Comparison of ENCODE assay signal across 18 mouse cellular contexts in the genomic region with DNA sequence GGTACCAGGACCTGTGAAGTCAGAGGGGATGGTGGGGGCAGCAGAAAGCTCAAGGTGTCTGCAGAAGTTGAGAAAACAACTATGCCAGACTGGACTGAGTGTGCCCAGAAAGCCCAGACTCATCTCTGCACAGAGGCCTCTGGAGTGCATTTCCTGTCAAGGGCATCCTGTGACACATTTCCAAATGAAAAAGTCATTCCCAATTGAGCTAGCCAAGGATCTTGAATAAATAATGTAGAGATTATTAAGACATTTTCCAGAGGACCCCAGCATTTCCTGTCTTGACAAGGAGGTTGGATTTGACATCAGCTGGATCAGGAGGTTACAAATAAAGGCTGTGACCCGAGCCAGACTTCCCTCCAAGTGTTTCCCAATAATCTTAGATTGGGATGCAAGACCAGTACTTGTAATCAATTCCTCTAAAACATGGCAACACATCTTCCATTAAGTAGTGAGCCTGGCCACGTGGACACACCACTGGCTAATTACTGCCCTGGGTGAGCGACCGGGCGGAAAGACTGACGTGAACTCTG.
A peak's percentile ranks its signal among the peaks of the same experiment; 100 is the strongest.
DNase-seq lines count a peak whose midpoint lies in the region; ATAC-seq and TF ChIP-seq lines count a peak whose summit lies in the region.
"Had no signal": no experiment of that assay in that cellular context is flagged by ENCODE, and none has a peak within 500 bp of the region (broad histone marks: within the 10 kb centered on the region; RNA-seq: fewer than 3 reads in every experiment).

No protein-coding gene starts in this region.

- no peak overlapping the region for H3K27ac ChIP-seq in forebrain, embryonic 11.5 days (ENCODE audit: low read depth, low read length)
- no peak overlapping the region for H3K27ac ChIP-seq in forebrain, embryonic 12.5 days
- peak overlapping the region; percentile 10; the same call in 1 of the 2 replicates for H3K27ac ChIP-seq in kidney, embryonic 15.5 days
- H3K27ac ChIP-seq in lung, postnatal 0 days (ENCODE audit: low read length) = no peak overlapping the region
- peak overlapping the region; percentile 45; the same call in 1 of the 2 replicates for H3K27ac ChIP-seq in stomach, postnatal 0 days (replicated peaks)
- H3K27ac ChIP-seq: embryonic facial prominence, embryonic 13.5 days; limb, embryonic 12.5 days; liver, embryonic 15.5 days had no signal

- ATAC-seq in forebrain, embryonic 11.5 days (replicated peaks; ENCODE audit: low FRiP score) = no peak
- no peak for ATAC-seq in forebrain, embryonic 12.5 days (ENCODE audit: low FRiP score)
- ATAC-seq in kidney, embryonic 15.5 days (replicated peaks; ENCODE audit: low FRiP score) = no peak
- ATAC-seq in lung, postnatal 0 days = peak; percentile 27; the same call in 1 of the 2 replicates
- ATAC-seq in stomach, postnatal 0 days (ENCODE audit: low FRiP score, low TSS enrichment) = no peak
- ATAC-seq: forebrain, embryonic 16.5 days had no signal

- no peak overlapping the region for H3K4me3 ChIP-seq in forebrain, embryonic 11.5 days (ENCODE audit: low read depth, low read length)
- H3K4me3 ChIP-seq in forebrain, embryonic 12.5 days (replicated peaks) = no peak overlapping the region
- no peak overlapping the region for H3K4me3 ChIP-seq in kidney, embryonic 15.5 days (replicated peaks)
- H3K4me3 ChIP-seq in lung, postnatal 0 days (ENCODE audit: low read depth, low read length) = no peak overlapping the region
- H3K4me3 ChIP-seq in stomach, postnatal 0 days (ENCODE audit: low read depth, low read length) = no peak overlapping the region
- H3K4me3 ChIP-seq: embryonic facial prominence, embryonic 13.5 days; limb, embryonic 12.5 days; liver, embryonic 15.5 days; megakaryocyte, embryonic 14.5 days had no signal

- no peak for TF ChIP-seq CTCF in lung, postnatal 0 days (IDR thresholded peaks at IDR 0.05)
- no peak for TF ChIP-seq CTCF in stomach, postnatal 0 days (IDR thresholded peaks at IDR 0.05; ENCODE audit: low read depth)

- WGBS in forebrain, embryonic 11.5 days = 80% methylated on average over 6 of the region's 6 CpGs
- 87% methylated on average over 6 of the region's 6 CpGs for WGBS in forebrain, embryonic 12.5 days
- WGBS in kidney, embryonic 15.5 days = 58% methylated on average over 6 of the region's 6 CpGs
- 57% methylated on average over 6 of the region's 6 CpGs for WGBS in lung, postnatal 0 days
- WGBS in stomach, postnatal 0 days = 79% methylated on average over 6 of the region's 6 CpGs

- H3K4me2 ChIP-seq in forebrain, embryonic 11.5 days (ENCODE audit: low read depth, low read length, severe bottlenecking) = no peak overlapping the region
- H3K4me2 ChIP-seq in forebrain, embryonic 12.5 days = no peak overlapping the region
- no peak overlapping the region for H3K4me2 ChIP-seq in kidney, embryonic 15.5 days
- H3K4me2 ChIP-seq in lung, postnatal 0 days (replicated peaks; ENCODE audit: low read depth, low read length) = no peak overlapping the region
- no peak overlapping the region for H3K4me2 ChIP-seq in stomach, postnatal 0 days (replicated peaks; ENCODE audit: low read depth)
- H3K4me2 ChIP-seq: embryonic facial prominence, embryonic 13.5 days; limb, embryonic 12.5 days; liver, embryonic 15.5 days had no signal

- peaks cover 6% of the 10 kb centered on the region; the same call in 1 of the 2 replicates for H3K4me1 ChIP-seq in forebrain, embryonic 11.5 days (replicated peaks; ENCODE audit: control insufficient read depth, insufficient read depth, low read length)
- H3K4me1 ChIP-seq in forebrain, embryonic 12.5 days = peaks cover 36% of the 10 kb centered on the region
- H3K4me1 ChIP-seq in kidney, embryonic 15.5 days = peaks cover 26% of the 10 kb centered on the region
- H3K4me1 ChIP-seq in lung, postnatal 0 days (ENCODE audit: insufficient read depth, low read depth, low read length) = no peaks in the 10 kb centered on the region
- H3K4me1 ChIP-seq in stomach, postnatal 0 days (replicated peaks; ENCODE audit: control insufficient read depth, insufficient read depth) = no peaks in the 10 kb centered on the region
- H3K4me1 ChIP-seq: liver, embryonic 15.5 days; megakaryocyte, embryonic 14.5 days had no signal

- no peak overlapping the region for H3K9ac ChIP-seq in forebrain, embryonic 11.5 days (ENCODE audit: low read length)
- no peak overlapping the region for H3K9ac ChIP-seq in forebrain, embryonic 12.5 days
- no peak overlapping the region for H3K9ac ChIP-seq in kidney, embryonic 15.5 days
- no peak overlapping the region for H3K9ac ChIP-seq in lung, postnatal 0 days (replicated peaks; ENCODE audit: low read depth)
- no peak overlapping the region for H3K9ac ChIP-seq in stomach, postnatal 0 days (ENCODE audit: low read length)
- H3K9ac ChIP-seq: embryonic facial prominence, embryonic 13.5 days; limb, embryonic 12.5 days; liver, embryonic 15.5 days had no signal

- H3K27me3 ChIP-seq in forebrain, embryonic 11.5 days (ENCODE audit: control insufficient read depth, insufficient read depth, low read length) = no peaks in the 10 kb centered on the region
- no peaks in the 10 kb centered on the region; the same call in 1 of the 2 replicates for H3K27me3 ChIP-seq in forebrain, embryonic 12.5 days
- H3K27me3 ChIP-seq in kidney, embryonic 15.5 days = no peaks in the 10 kb centered on the region
- no peaks in the 10 kb centered on the region for H3K27me3 ChIP-seq in lung, postnatal 0 days (replicated peaks; ENCODE audit: insufficient read depth, low read length)
- H3K27me3 ChIP-seq in stomach, postnatal 0 days (ENCODE audit: control insufficient read depth, insufficient read depth, low read length) = no peaks in the 10 kb centered on the region
- H3K27me3 ChIP-seq: CH12.LX; embryonic facial prominence, embryonic 13.5 days; limb, embryonic 12.5 days; liver, embryonic 15.5 days; megakaryocyte, embryonic 14.5 days had no signal

- peaks cover 5% of the 10 kb centered on the region; the same call in 1 of the 2 replicates for H3K9me3 ChIP-seq in forebrain, embryonic 11.5 days (ENCODE audit: control insufficient read depth, low read length)
- peaks cover 6% of the 10 kb centered on the region; the same call in 1 of the 2 replicates for H3K9me3 ChIP-seq in forebrain, embryonic 12.5 days
- H3K9me3 ChIP-seq in kidney, embryonic 15.5 days (replicated peaks) = peaks cover 6% of the 10 kb centered on the region; the same call in 1 of the 2 replicates
- no peaks in the 10 kb centered on the region for H3K9me3 ChIP-seq in lung, postnatal 0 days (ENCODE audit: low read length)
- no peaks in the 10 kb centered on the region for H3K9me3 ChIP-seq in stomach, postnatal 0 days (ENCODE audit: control insufficient read depth, low read length)
- H3K9me3 ChIP-seq: liver, embryonic 15.5 days had no signal

- peak; percentile 42 for DNase-seq in forebrain, embryonic 11.5 days (ENCODE audit: low spot score)
- no peak for DNase-seq in kidney, adult 18-20 months
- peak; percentile 61 for DNase-seq in lung, postnatal 0 days (ENCODE audit: low spot score)
- DNase-seq in lung, postnatal 4 days = no peak
- DNase-seq in stomach, postnatal 0 days (ENCODE audit: low spot score) = no peak
- no peak for DNase-seq in urinary bladder, postnatal 25 days (ENCODE audit: low spot score)
- DNase-seq: layer of hippocampus, adult 9-11 months; right cerebral cortex, postnatal 14 days; spleen, adult 18-20 months; thymus, adult 2 months had no signal

- no peak for TF ChIP-seq EP300 in lung, postnatal 0 days (IDR thresholded peaks at IDR 0.05)
- TF ChIP-seq EP300 in stomach, postnatal 0 days (optimal IDR thresholded peaks at IDR 0.05) = no peak

- H3K36me3 ChIP-seq in forebrain, embryonic 11.5 days (ENCODE audit: control insufficient read depth, insufficient read depth, low read length) = no peaks in the 10 kb centered on the region
- no peaks in the 10 kb centered on the region for H3K36me3 ChIP-seq in forebrain, embryonic 12.5 days (replicated peaks)
- H3K36me3 ChIP-seq in kidney, embryonic 15.5 days = no peaks in the 10 kb centered on the region
- H3K36me3 ChIP-seq in lung, postnatal 0 days (ENCODE audit: insufficient read depth, low read length) = no peaks in the 10 kb centered on the region
- no peaks in the 10 kb centered on the region for H3K36me3 ChIP-seq in stomach, postnatal 0 days (ENCODE audit: control insufficient read depth, insufficient read depth, low read length)
- H3K36me3 ChIP-seq: embryonic facial prominence, embryonic 13.5 days; limb, embryonic 12.5 days; liver, embryonic 15.5 days had no signal

Comparison
In these comparisons a context has a peak if more than half of its experiments do, and no peak if none do; other contexts are left out.
1. DNase-seq: peak in forebrain, embryonic 11.5 days (single experiment) and lung, postnatal 0 days (single experiment); none in kidney, adult 18-20 months (single experiment), lung, postnatal 4 days (0 of 2), stomach, postnatal 0 days (single experiment) and urinary bladder, postnatal 25 days (single experiment).
2. H3K27ac ChIP-seq: peak in kidney, embryonic 15.5 days (single experiment) and stomach, postnatal 0 days (single experiment); none in forebrain, embryonic 11.5 days (single experiment), forebrain, embryonic 12.5 days (single experiment) and lung, postnatal 0 days (single experiment).